Mouse (Mus musculus) heart, embryonic 16.5 days (tissue): ENCODE measurements around the gene Xpr1. TPM values are rescaled to one million over a fixed set of nuclear protein-coding genes. Genes with fewer than 3 reads are reported as not detected.

Source experiments
- ATAC-seq: fragments of 200-750 bp; cut with Nextera tagmentation; replicated peaks from 2 replicates; pipeline ENCODE4 v1.8.0; 2017; ENCODE audit warnings: moderate number of reproducible peaks; ENCODE audit not compliant: insufficient read depth, low FRiP score; ENCODE audit errors: extremely low read depth
- H3K27ac ChIP-seq: fragments of 300-500 bp; sonication (generic); 2 replicates; pipeline ENCODE4 v1.5.1; 2014; ENCODE audit warnings: mild to moderate bottlenecking, low read length, control low read depth, moderate library complexity
- H3K27me3 ChIP-seq: fragments of 300-500 bp; sonication (generic); 2 replicates; pipeline ENCODE4 v1.6.1; 2014; ENCODE audit warnings: low read length, mixed read lengths; ENCODE audit not compliant: control insufficient read depth, insufficient read depth
- H3K36me3 ChIP-seq: fragments of 300-500 bp; sonication (generic); 2 replicates; pipeline ENCODE4 v1.6.1; 2014; ENCODE audit not compliant: control insufficient read depth, insufficient read depth
- H3K4me1 ChIP-seq: fragments of 300-500 bp; sonication (generic); 2 replicates; pipeline ENCODE4 v1.6.1; 2014; ENCODE audit warnings: low read length, mixed read lengths; ENCODE audit not compliant: control insufficient read depth, insufficient read depth
- H3K4me2 ChIP-seq: fragments of 300-500 bp; sonication (generic); 2 replicates; pipeline ENCODE4 v1.6.1; 2014; ENCODE audit warnings: low read depth, mild to moderate bottlenecking, control low read depth, low read length
- H3K4me3 ChIP-seq: fragments of 300-500 bp; sonication (generic); 2 replicates; pipeline ENCODE4 v1.5.1; 2014; ENCODE audit warnings: mild to moderate bottlenecking, control low read depth, low read length
- H3K9ac ChIP-seq: fragments of 300-500 bp; sonication (generic); 2 replicates; pipeline ENCODE4 v1.6.1; 2014; ENCODE audit warnings: low read length, control low read depth
- H3K9me3 ChIP-seq: fragments of 300-500 bp; sonication (generic); replicated peaks from 2 replicates; pipeline ENCODE4 v1.6.1; 2016; ENCODE audit warnings: low read length; ENCODE audit not compliant: control insufficient read depth
- WGBS: fragments of 180-500 bp; shearing (Covaris S2); extraction: QIAGEN DNeasy Blood & Tissue Kit; methylation state at CpG from one replicate; pipeline ENCODE4 v1.1.7; 2014; 5-methylcytosine and 5-hydroxymethylcytosine counted together
- polyA plus RNA-seq: library from polyadenylated mRNA; unstranded; fragments of >200 nt; fragmentation: Nextera tagmentation; extraction: Ambion mirVana; gene quantifications from 2 replicates; pipeline ENCODE4 v1.2.1, GENCODE M21; 2015

Xpr1 gene
- polyA plus RNA-seq, 1 experiment from 2014 or later, result 9.1 TPM

GRCm38 (mm10) chr1:155236306-155237024 is 180.8 kb downstream of the Xpr1 start:
- Histone ChIP-seq H3K27ac (peak overlapping the region; percentile 99), H3K27me3 (no peaks in the 10 kb centered on the region), H3K9ac (peak overlapping the region; percentile 62), H3K9me3 (no peaks in the 10 kb centered on the region), H3K36me3 (peaks cover 15% of the 10 kb centered on the region), H3K4me3 (no peak overlapping the region), H3K4me1 (peaks cover 81% of the 10 kb centered on the region), H3K4me2 (0 out of 2 replicates have a peak overlapping the region, but pooled peaks have one; percentile 12)
- WGBS, result 35% methylated on average over 13 of the region's 13 CpGs
- 0 out of 2 replicates have a peak, but pooled peaks have one; percentile 3 for ATAC-seq

DNA sequence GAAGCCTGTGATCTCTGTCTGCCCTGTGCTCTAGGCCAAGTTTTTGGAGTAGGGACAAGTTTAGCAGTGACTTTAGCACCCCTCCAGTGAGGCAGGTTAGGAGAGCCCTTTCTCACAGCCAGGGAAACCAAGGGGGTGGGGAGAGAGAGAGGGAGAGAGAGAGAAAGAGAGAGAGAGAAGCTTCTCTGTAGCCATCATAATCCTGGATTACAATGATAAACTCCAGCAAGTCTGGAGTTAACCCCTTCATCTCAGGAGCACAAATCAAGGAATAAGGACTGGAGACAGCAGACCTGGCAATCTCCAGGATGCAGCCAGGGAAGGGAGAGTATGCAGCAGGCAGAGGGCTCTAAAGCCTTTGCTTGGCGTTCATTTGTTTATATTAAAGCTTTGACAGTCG is 181.6 kb downstream of the Xpr1 start:
- WGBS, result 37% methylated on average over 2 of the region's 2 CpGs
- Histone ChIP-seq H3K9ac (peak overlapping the region; percentile 62), H3K27ac (peak overlapping the region; percentile 99)

GRCm38 (mm10) chr1:155233931-155234607 is 183.1 kb downstream of the Xpr1 start:
- ATAC-seq, result peak; percentile 79
- Histone ChIP-seq H3K27ac (peak overlapping the region; percentile 99), H3K36me3 (no peaks in the 10 kb centered on the region; the same call in 1 of the 2 replicates), H3K4me1 (peaks cover 81% of the 10 kb centered on the region), H3K27me3 (no peaks in the 10 kb centered on the region), H3K4me3 (peak overlapping the region; percentile 15), H3K9ac (peak overlapping the region; percentile 56), H3K9me3 (no peaks in the 10 kb centered on the region), H3K4me2 (peak overlapping the region; percentile 52)
- 16% methylated on average over 14 of the region's 14 CpGs for WGBS

More for the DNA sequence above, 181.6 kb downstream of the Xpr1 start:
- Histone ChIP-seq H3K4me3 (no peak overlapping the region), H3K4me1 (peaks cover 81% of the 10 kb centered on the region), H3K4me2 (no peak overlapping the region), H3K36me3 (peaks cover 7% of the 10 kb centered on the region), H3K9me3 (no peaks in the 10 kb centered on the region), H3K27me3 (no peaks in the 10 kb centered on the region)
- no peak for ATAC-seq

GRCm38 (mm10) chr1:155233378-155233777 is 183.8 kb downstream of the Xpr1 start:
- H3K9ac ChIP-seq, result peak overlapping the region; percentile 56
- no peak overlapping the region; the same call in 1 of the 2 replicates for H3K4me3 ChIP-seq
- H3K27me3 ChIP-seq, result no peaks in the 10 kb centered on the region
- H3K4me2 ChIP-seq, result peak overlapping the region; percentile 49
- peaks cover 2% of the 10 kb centered on the region; the same call in 1 of the 2 replicates for H3K36me3 ChIP-seq
- 52% methylated on average over 9 of the region's 9 CpGs for WGBS
- H3K9me3 ChIP-seq, result no peaks in the 10 kb centered on the region
- peak overlapping the region; percentile 99 for H3K27ac ChIP-seq
- no peak for ATAC-seq
- peaks cover 78% of the 10 kb centered on the region for H3K4me1 ChIP-seq

- Histone ChIP-seq H3K9me3 (no peaks in the 10 kb centered on the region), H3K4me2 (peak overlapping the region; percentile 31), H3K27ac (peak overlapping the region; percentile 99), H3K9ac (peak overlapping the region; percentile 56), H3K4me1 (peaks cover 72% of the 10 kb centered on the region), H3K4me3 (no peak overlapping the region), H3K36me3 (peaks cover 5% of the 10 kb centered on the region; the same call in 1 of the 2 replicates), H3K27me3 (no peaks in the 10 kb centered on the region)
- 61% methylated on average over 6 of the region's 6 CpGs for WGBS
- no peak for ATAC-seq
Observed at GRCm38 (mm10) chr1:155232786-155233185, 184.4 kb downstream of the Xpr1 start.

DNA sequence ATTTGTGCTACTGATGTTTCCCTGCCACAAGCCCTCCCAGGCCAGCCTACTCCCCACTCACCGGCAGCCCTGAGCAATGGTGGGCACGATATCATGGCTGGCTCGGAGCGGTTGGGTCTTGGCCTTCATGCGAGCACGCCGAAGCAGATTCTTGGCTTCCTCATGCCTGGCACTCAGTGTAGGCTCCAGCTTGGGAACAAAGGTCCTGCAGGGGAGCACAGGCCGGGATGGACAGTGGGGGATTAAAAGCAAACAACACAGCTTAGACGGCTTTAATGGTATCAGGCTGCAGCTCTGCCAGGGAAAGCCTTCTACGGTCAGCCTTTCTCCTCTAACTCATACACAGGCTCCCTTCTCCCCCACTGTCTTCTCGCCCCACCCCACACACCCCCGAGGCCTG is 184.8 kb downstream of the Xpr1 start:
- H3K9ac ChIP-seq, result peak overlapping the region; percentile 56
- peaks cover 68% of the 10 kb centered on the region for H3K4me1 ChIP-seq
- H3K4me2 ChIP-seq, result peak overlapping the region; percentile 31
- ATAC-seq, result no peak
- H3K27ac ChIP-seq, result peak overlapping the region; percentile 99
- no peaks in the 10 kb centered on the region for H3K9me3 ChIP-seq
- 0 out of 2 replicates have a peak, but pooled peaks cover 5% of the 10 kb centered on the region for H3K36me3 ChIP-seq
- H3K4me3 ChIP-seq, result no peak overlapping the region
- WGBS, result 70% methylated on average over 12 of the region's 12 CpGs
- no peaks in the 10 kb centered on the region for H3K27me3 ChIP-seq

GRCm38 (mm10) chr1:155229464-155230411 is 187.5 kb downstream of the Xpr1 start:
- Histone ChIP-seq H3K4me3 (no peak overlapping the region), H3K27me3 (no peaks in the 10 kb centered on the region), H3K9me3 (no peaks in the 10 kb centered on the region), H3K36me3 (peaks cover 11% of the 10 kb centered on the region; the same call in 1 of the 2 replicates), H3K9ac (peak overlapping the region; percentile 39; the same call in 1 of the 2 replicates), H3K4me2 (peak overlapping the region; percentile 6; the same call in 1 of the 2 replicates), H3K4me1 (peaks cover 43% of the 10 kb centered on the region), H3K27ac (peak overlapping the region; percentile 63)
- 32% methylated on average over 14 of the region's 14 CpGs for WGBS
- ATAC-seq, result no peak
